Mouse (Mus musculus) cerebellum, adult 2 months (tissue): ENCODE measurements around the gene Slc4a5. TPM values are rescaled to one million over a fixed set of nuclear protein-coding genes. Genes with fewer than 3 reads are reported as not detected.

Experiments
- DNase-seq, 2 experiments: peaks; one replicate each; pipeline ENCODE4 v3.0.0; 2021
- H3K27ac ChIP-seq: fragments of 200-500 bp; 2 replicates; pipeline ENCODE4 v1.5.1; 2012; ENCODE audit warnings: low read length, control low read depth, inconsistent platforms; ENCODE audit not compliant: insufficient read depth
- H3K27me3 ChIP-seq: fragments of 200-500 bp; 2 replicates; pipeline ENCODE4 v1.6.1; 2012; ENCODE audit warnings: inconsistent platforms, mild to moderate bottlenecking, low read length, moderate library complexity; ENCODE audit not compliant: control insufficient read depth, insufficient read depth
- H3K4me1 ChIP-seq: fragments of 200-500 bp; 2 replicates; pipeline ENCODE4 v1.6.1; 2011; ENCODE audit warnings: low read length; ENCODE audit not compliant: control insufficient read depth, insufficient read depth
- H3K4me3 ChIP-seq: fragments of 200-500 bp; replicated peaks from 2 replicates; pipeline ENCODE3; 2011; ENCODE audit warnings: mild to moderate bottlenecking, low read depth, low read length, control low read depth; ENCODE audit not compliant: insufficient read depth
- CTCF ChIP-seq: fragments of 200-500 bp; IDR thresholded peaks from 2 replicates; pipeline ENCODE4 v1.5.1; 2011; ENCODE audit warnings: low read depth, mild to moderate bottlenecking, control low read depth, low read length, moderate library complexity, borderline replicate concordance; ENCODE audit not compliant: insufficient read depth
- POLR2A ChIP-seq: fragments of 200-500 bp; IDR thresholded peaks from 2 replicates; pipeline ENCODE4 v1.6.1; 2011; ENCODE audit warnings: low read length, control low read depth, borderline replicate concordance; ENCODE audit not compliant: insufficient read depth
- WGBS: fragments of 180-500 bp; shearing (Covaris S2); methylation state at CpG from one replicate; pipeline ENCODE4 v1.1.7; 2018; 5-methylcytosine and 5-hydroxymethylcytosine counted together
- polyA plus RNA-seq: library from polyadenylated mRNA; depleted of rRNA; stranded (reverse); fragments of >200 nt; gene quantifications from 2 replicates; pipeline ENCODE4 v1.2.3, GENCODE M21; 2012

Gene Slc4a5
- polyA plus RNA-seq, 1 experiment, result 2.8 TPM

- H3K4me3 ChIP-seq, result no peak overlapping the region
- H3K27ac ChIP-seq, result no peak overlapping the region
- H3K4me1 ChIP-seq, result no peaks in the 10 kb centered on the region
- H3K27me3 ChIP-seq, result no peaks in the 10 kb centered on the region
- TF ChIP-seq CTCF (no peak), POLR2A (no peak)
- DNase-seq, result no peak
Measured at GRCm38 (mm10) chr6:83315293-83315692, 95.7 kb downstream of the Slc4a5 start.

GRCm38 (mm10) chr6:83316022-83316421, 96.4 kb downstream of the Slc4a5 start:
- DNase-seq, result no peak
- Histone ChIP-seq H3K27me3 (no peaks in the 10 kb centered on the region), H3K4me1 (no peaks in the 10 kb centered on the region), H3K4me3 (no peak overlapping the region), H3K27ac (no peak overlapping the region)
- 13% methylated on average over 10 of the region's 10 CpGs for WGBS
- TF ChIP-seq POLR2A, result no peak
- TF ChIP-seq CTCF, result no peak

- Histone ChIP-seq H3K4me3 (peak overlapping the region; percentile 64), H3K27ac (peak overlapping the region; percentile 17), H3K4me1 (no peaks in the 10 kb centered on the region), H3K27me3 (no peaks in the 10 kb centered on the region)
- 1% methylated on average over 52 of the region's 52 CpGs for WGBS
- peak; percentile 67; the same call in 1 of the 2 replicates for TF ChIP-seq CTCF
- peak; percentile 50; the same call in 1 of the 2 replicates for TF ChIP-seq POLR2A
- DNase-seq, result peak; percentile 91 to 95
Measured at GRCm38 (mm10) chr6:83317108-83317741, 97.6 kb downstream of the Slc4a5 start.

GRCm38 (mm10) chr6:83321927-83322326, 102.3 kb downstream of the Slc4a5 start:
- WGBS, result 57% methylated on average over 1 of the region's 1 CpGs

GRCm38 (mm10) chr6:83322794-83323193, 103.2 kb downstream of the Slc4a5 start:
- H3K4me1 ChIP-seq, result no peaks in the 10 kb centered on the region
- WGBS, result 58% methylated on average over 2 of the region's 2 CpGs
- H3K27ac ChIP-seq, result no peak overlapping the region
- H3K4me3 ChIP-seq, result no peak overlapping the region
- H3K27me3 ChIP-seq, result no peaks in the 10 kb centered on the region
- TF ChIP-seq CTCF (no peak), POLR2A (no peak)
- no peak for DNase-seq

More at GRCm38 (mm10) chr6:83321927-83322326, 102.3 kb downstream of the Slc4a5 start:
- TF ChIP-seq CTCF (no peak), POLR2A (no peak)
- Histone ChIP-seq H3K4me1 (no peaks in the 10 kb centered on the region), H3K27ac (no peak overlapping the region), H3K27me3 (no peaks in the 10 kb centered on the region), H3K4me3 (no peak overlapping the region)
- no peak for DNase-seq

GRCm38 (mm10) chr6:83323652-83324419, 104.2 kb downstream of the Slc4a5 start:
- DNase-seq, result no peak
- H3K4me1 ChIP-seq, result no peaks in the 10 kb centered on the region
- TF ChIP-seq POLR2A (no peak), CTCF (no peak)
- WGBS, result 63% methylated on average over 8 of the region's 8 CpGs
- no peak overlapping the region for H3K27ac ChIP-seq
- H3K27me3 ChIP-seq, result no peaks in the 10 kb centered on the region
- H3K4me3 ChIP-seq, result no peak overlapping the region

GRCm38 (mm10) chr6:83325525-83326393, 106.1 kb downstream of the Slc4a5 start, which contains the start of the genes Mthfd2 and Mob1a:
Gene Mthfd2 (minus strand): TSS chr6:83325908.
Gene Mob1a (plus strand): TSS chr6:83326016.
- Histone ChIP-seq H3K27me3 (no peaks in the 10 kb centered on the region), H3K4me3 (peak within 1 kb of the TSS; percentile 92), H3K4me1 (no peaks in the 10 kb centered on the region), H3K27ac (peak within 1 kb of the TSS; percentile 59; the same call in 1 of the 2 replicates)
- WGBS, result under 1% methylated on average over 63 of the region's 65 CpGs
- TF ChIP-seq POLR2A (peak; percentile 85), CTCF (no peak)
- peak; percentile 96 for DNase-seq
